Mouse (Mus musculus) spleen, embryonic (tissue): ENCODE results near the gene Ccdc24.

Experiments
- CTCF ChIA-PET: fragments of 350-600 bp; sonication (Branson Sonifier 250); formaldehyde crosslinking; loops from one replicate; lab custom pipeline; 2022; lab: Charles Lee

Ccdc24 gene

DNA sequence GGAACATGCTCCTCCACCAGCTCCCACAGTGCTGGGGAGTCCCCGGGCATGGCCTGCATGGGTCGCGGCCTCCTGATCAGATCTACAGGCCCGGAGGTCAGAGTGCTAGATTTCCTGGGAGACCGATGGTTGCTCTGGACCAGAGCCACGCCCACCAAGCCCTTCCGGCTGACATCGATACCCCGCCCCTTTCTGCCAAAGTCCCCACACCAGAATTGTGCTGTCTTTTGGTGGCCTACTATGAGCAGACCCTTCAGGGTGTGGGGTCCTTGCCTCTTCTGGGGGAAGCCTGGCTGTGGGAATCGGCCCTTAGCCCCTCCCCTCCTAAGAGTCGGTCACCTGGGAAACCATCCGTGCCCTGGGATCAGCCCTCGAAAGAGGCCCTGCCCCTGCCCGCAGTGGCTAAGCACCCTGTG, at the start of gene Ccdc24:
Gene Ccdc24, minus strand, starts transcription at position 87 of the 416 bp plus-strand sequence.
- CTCF ChIA-PET = no interaction called here

DNA sequence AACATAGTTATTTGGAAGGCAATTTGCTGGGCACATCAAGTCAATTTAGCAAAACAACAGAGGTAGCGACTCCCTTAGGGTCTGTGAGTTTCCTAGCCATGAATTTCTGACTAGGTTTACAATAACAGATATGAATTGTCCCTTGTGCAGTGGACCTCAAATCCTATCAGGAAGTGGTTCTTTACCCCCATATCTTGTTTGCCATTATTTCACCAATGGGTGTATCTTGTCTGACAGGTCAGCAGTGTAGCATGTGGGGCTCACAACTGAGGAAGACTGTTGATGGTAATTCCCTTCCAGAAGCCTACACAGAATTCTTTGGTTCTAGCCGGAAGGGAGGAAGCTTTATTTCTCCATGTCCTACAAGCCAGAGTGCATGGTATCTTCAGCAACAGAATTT, 49.0 kb upstream of the Ccdc24 start:
- CTCF ChIA-PET = interaction anchor here (0.7 kb wide), 1 partner anchor 1437 kb away, joined by 15 read pairs; no protein-coding TSS in a partner anchor

DNA sequence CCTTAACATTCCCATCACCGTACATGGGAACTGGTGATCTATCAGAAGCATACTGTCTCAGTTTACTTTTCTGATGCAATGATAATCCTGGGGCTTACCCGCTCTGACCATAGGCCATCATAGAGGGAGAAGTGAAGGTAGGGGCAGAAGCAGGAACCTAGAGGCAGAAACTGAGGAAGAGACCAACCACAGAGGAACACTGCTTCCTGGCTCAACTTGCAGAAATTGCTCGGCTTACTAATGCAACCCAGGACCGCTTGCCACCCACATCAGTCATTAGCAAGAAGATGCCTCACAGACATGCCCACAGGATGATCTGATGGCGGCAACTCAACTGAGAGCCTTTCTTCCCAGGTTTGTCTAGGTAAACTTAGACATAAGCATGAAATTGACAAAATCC, 46.4 kb upstream of the Ccdc24 start:
- CTCF ChIA-PET = no interaction called here

DNA sequence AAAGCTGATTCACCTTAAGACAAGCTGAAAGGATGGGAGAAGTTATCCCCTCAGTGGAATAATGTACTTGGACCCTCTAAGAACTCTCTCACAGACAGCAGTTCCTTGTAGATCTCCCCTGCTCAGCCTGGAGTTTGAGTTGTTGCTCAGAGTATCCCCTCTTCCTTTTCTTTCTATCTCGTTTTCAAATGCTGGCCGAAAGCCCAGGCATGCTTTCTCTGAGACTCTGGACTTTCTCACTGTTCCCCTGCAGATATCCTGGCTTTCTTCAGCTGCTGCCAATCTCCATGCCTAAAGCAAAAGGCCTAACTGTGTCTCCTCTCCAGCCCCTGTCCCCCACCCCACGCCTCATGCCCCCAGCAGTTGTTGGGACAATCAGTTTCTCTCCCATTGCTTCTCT, 45.9 kb upstream of the Ccdc24 start:
- CTCF ChIA-PET = no interaction called here

DNA sequence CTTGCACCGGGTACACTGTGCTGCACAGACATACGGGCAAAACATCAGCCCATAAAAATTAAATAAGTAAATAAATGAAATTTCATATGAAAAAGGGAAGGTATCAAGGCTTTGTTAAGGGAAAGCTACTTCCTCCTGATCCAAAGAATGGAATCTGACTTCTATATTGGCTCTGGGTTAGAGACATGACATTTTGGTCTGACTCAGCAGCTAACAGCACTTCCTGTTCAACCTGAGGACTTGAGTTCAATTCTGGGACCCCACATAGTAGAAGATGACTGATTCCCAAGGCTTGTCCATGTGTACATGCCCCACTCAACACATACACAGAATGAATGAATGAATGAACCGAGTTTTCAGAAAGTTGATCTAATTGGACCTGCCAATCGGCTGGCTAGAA, 45.5 kb upstream of the Ccdc24 start:
- CTCF ChIA-PET = no interaction called here

DNA sequence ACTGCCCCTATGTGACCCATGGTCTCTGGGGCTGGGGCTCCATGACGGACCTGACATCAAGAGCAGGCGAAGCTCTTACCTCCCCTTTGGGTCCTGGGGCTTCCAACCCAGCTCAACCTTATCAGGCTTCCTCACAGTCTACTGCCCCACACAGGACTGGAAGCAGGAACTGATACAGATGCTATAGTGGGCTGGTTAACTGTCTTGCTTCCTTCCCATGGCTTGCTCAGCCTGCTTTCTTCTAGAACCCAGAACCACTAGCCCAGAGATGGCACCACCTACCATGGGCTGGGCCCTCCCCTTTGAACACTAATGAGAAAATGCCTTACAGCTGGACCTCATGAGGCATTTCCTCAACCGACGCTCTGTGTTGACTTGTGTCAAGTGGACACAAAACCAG, 45.0 kb upstream of the Ccdc24 start:
- CTCF ChIA-PET = interaction anchor here (0.7 kb wide), 1 partner anchor 366 kb away, joined by 3 read pairs; no protein-coding TSS in a partner anchor

DNA sequence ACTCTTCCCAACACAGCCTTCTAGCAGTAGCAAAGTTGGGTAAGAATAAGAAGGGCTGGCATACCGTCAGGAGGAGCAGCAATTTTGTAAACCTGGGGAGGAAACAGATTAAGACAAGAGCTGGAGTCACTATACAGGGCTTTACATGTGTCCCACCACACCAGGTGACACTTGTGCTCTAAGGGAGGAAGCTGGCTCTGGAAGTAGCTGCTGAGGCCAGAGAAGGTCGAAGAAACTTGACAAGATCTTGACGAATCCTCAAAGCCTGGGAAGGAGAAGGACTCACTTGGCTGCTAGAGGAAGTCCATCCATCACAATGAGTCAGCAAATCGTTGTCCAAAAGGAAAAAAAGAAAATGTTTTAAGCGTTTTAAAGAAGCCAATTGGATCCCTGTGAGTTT, 44.0 kb upstream of the Ccdc24 start:
- CTCF ChIA-PET = interaction anchor here (1.4 kb wide), 1 partner anchor 14 kb away, joined by 3 read pairs; no protein-coding TSS in a partner anchor

DNA sequence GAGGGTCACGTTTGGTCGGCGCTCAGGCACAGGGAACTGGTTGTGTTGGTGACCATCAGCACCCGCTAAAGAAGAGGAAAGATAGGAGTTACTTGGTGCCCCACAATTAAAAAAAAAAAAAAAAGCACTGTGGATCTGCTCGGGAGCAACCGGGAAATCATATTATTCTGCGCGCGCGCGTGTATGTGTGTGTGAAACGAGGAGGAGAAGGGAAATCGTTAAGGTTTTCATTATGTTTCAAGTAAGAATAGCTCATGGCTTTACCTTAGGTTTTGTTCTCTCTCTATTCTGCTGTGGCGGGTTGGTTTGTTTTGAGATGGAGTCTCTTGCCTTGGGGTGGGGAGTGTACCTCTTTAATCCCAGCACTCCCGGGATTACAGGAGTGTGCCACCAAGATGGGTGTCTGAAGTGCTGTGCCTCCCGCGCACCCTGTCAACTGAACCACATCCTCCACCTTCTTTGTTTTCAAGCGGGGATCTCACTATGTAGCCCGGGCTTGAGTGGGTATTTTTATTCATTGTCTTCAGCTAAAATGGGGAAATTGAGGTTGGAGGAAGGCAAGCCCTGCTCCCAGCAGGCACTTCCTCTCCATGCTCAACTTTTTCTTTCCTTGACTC, 43.2 kb upstream of the Ccdc24 start:
- CTCF ChIA-PET = interaction anchor here (1.4 kb wide), 1 partner anchor 13 kb away, joined by 3 read pairs; no protein-coding TSS in a partner anchor

DNA sequence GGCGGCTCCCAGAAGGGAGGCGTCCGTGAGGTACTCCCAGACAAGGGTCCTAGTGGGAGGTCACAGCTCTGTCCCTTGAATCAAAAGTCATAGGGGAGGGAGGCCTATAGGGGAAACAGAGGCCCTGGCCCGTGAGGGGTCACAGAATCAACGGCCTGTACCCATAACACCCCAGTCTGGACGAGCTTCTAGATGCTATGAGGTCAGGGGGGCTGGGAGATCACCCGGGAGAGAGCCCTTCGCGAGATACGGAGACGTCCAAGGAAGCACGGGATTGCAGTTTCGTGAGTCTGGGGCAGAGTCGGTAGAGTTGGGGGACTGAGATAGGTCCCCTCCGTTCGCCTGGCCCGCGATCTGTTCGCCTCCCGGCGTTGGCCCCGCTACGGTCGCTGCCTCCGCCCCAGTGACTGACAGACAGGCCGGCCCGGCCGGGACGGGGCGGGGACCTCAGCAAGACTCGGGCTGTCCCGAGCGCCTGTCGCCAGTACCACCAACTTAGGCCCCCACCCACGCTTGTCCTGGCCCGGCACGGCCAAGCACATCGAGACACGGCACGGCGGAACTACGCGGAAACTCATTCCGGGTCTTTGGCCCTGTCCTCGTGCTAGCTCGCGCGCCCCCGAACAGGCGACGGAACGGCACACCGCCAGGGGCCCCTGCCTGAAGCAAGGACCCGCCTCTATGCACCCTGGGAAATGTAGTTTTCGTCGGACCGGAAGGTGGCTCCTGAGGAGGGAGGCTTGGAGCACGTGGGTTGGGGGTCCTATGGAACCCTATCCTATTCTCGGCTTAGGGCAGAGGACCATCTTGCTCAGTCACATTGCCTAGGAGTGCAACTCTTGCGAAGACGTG, 42.5 kb upstream of the Ccdc24 start, which contains the start of gene Ipo13:
Gene Ipo13, minus strand, starts transcription at position 409 of the 852 bp plus-strand sequence.
- CTCF ChIA-PET = interaction anchor here (0.6 to 1.4 kb wide), 2 partner anchors 11 to 55 kb away, joined by 3 read pairs; no protein-coding TSS in a partner anchor

DNA sequence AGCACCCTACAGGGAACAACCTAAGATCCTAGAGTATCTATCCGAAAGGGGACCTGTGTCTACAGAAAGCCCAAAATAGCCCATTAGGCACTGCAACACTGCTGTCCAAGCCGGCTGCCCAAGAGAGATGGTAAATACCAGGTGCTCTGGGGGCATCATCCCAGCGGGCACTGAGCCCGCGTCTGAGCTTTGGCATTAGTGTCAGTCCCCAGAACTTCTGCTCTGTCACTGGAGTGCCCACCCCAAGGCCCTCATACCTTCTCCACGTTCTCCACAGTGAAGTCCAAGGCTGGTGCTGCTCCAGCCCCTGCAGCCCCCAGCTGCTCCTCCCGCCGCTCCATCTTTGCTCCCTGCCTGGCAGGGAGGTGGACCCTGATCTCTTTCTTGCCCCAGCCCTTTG, 41.7 kb upstream of the Ccdc24 start:
- CTCF ChIA-PET = interaction anchor here (0.6 to 1.4 kb wide), 3 partner anchors 10 to 1086 kb away, joined by 3 to 5 read pairs (median 3); no protein-coding TSS in a partner anchor

DNA sequence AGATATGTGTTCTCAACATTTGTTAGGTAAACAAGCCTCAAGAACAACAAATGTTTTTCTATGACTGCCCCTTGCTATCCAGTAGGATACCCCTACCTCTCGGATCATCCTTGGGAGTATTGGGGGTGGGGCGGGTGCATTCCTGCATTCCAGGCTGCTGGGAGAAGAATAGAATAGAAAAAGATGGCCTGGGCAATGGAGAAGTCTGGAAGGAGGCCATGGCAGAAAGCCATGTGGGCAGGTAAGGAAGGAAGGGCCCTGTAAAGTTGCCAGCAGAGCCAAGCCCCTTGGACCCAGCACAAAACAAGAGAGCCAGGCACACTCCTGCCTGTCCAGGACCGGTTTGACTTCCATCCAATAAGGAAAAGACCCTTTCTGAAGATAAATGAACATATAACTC, 41.1 kb upstream of the Ccdc24 start:
- CTCF ChIA-PET = interaction anchor here (0.7 kb wide), 1 partner anchor 1085 kb away, joined by 5 read pairs; no protein-coding TSS in a partner anchor

DNA sequence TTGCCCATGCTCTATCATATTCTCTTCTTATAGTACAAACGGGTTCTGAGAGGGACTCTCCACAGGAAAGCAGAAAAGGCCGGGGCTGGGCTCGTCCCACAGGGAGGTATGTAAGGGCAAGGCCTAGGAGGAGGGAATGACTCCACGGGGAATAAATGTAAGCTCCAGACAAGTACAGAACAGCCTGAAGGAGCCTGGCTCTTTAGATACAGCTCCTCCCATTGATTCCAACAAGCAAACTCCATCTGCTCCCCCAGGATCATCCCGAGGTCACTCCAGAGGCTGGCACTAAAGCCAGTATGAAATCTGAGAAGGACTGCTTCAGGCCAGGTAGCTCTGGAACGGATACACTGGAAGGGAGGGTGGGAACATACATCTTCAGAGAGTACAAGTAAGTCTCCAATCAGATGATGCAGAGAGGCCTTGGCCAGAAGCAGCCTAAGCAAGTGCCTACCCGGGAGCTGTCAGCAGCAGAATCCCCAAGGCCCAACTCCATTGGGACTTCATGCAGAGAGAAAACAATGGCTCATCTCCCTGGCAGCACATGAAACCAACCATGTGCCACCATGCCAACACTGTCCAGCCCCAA, 40.4 kb upstream of the Ccdc24 start:
- CTCF ChIA-PET = no interaction called here

DNA sequence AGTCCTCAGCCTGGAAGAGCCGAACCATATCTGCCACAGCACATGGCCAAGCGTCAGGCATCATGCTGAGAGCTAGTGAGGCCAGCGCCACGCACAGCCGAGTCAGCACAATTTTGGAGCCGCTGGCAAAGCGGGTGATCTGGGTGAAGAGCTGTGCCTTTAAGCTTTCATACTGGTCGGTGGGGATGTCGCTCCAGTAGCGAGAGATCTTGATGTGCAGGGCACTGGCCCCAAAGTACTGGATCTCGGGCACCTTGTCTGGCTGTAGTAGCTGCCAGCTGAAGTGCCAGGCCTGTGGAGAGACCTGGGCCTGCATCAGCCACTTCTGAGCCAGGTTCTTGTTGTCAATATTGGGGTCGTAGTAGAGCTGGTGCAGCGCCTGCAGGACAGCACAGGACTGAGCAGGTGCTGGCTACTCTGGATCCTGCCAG, 39.8 kb upstream of the Ccdc24 start:
- CTCF ChIA-PET = no interaction called here

DNA sequence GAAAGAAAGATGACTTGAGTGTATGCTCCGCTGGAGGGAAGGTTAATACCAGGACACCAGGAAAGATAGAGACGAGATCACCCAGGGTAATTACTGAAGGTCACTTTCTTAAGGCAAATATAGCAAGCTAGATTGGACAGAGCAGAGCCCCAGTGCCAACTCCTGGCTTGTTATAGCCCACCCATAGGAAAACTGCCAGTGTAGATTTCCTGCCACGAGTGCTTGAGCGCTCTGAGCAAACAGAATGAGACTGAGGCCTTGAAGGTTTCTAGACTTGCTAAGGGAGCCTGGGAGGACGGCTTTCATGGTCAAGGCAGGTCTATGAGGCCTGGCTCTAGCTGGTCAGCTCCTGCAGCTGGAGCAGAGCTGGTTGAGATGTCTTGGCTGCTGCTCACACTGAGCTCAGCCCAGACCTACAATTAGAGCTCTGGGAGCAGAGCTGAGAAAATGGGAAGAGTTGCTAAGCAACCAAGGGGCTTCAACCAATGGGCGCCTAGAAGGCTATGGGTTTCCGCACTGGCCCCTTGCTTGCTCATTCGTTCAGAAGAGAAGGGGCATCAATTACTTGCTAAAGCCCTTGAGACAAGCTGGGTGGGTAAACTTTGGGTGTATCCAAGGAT, 36.6 kb upstream of the Ccdc24 start:
- CTCF ChIA-PET = no interaction called here

DNA sequence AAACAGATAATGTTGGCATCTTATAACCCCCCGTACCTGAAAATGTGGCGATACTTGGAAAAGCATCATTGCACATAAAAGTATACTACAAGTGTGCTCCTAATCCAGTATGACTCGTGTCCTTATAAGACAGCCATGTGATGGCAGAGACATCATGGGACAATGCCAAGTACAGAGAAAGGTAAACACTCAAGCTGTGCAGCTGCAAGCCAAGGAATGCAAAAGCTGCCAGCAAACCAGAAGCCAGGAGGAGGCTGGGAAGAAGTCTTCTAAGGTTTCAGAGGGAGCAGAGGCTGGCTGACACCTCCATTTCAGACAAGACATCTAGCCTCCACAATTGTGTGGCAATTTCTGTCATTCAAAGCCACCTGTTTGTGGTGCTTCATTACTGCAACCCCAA, 33.8 kb upstream of the Ccdc24 start:
- CTCF ChIA-PET = no interaction called here

DNA sequence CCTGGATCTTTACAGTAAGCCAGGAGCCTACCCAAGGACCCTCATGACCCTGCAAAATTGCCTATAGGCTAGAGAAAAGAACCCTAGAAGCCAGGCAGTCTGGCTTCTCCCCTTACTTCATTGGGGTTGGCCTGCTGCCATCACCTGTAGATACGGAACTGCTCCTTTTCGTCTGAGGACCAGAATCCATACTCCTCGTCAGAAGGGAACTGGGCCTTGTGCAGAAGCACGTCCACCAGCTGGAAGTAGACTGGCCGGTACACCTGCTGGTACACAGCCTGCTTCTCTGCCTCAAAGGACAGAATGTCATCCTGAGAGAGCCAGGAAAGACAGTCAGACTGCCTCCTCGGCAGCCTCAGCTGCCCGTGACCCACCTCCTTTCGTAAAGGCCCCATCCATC, 32.4 kb upstream of the Ccdc24 start:
- CTCF ChIA-PET = no interaction called here

DNA sequence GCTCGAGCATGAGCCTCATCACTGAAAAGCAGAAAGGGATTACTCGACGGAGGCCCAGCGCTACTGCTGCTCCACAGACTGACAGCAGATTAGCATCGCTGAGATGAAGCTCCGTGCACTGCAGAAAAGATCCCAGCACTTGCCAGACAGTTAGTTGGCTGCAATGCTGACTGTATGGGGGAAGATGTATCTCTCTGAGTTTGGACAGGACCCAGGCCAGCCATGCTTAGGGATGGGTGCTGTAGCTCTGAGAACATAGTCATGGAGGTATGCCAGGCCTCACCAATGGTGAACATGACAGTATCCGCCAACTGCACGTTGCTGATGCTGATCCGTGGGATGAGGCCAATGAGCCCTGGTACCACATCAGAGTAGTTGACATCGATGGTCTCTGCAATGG, 31.7 kb upstream of the Ccdc24 start:
- CTCF ChIA-PET = interaction anchor here (0.8 kb wide), 1 partner anchor 10 kb away, joined by 3 read pairs; the partner anchor contains the start of gene Ipo13

DNA sequence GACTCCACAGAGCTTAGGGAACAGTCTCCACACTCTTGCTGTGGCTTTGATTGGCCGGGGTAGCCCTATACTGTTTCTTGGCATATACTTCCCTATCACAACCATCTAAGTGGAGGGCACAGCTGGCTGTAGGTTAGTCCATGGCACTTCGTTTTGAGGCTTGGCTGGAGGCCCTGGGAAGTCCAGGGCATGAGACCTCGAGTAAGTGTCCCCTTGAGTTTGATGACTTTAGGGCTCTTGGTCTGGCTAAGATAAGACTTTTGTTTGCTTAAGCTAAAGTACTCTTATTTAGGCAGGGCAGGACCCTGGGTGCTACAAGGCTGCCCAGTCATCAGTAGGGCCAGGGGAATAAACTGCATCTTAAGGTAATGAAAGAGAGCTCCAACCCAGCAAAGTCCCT, 25.8 kb upstream of the Ccdc24 start:
- CTCF ChIA-PET = no interaction called here

DNA sequence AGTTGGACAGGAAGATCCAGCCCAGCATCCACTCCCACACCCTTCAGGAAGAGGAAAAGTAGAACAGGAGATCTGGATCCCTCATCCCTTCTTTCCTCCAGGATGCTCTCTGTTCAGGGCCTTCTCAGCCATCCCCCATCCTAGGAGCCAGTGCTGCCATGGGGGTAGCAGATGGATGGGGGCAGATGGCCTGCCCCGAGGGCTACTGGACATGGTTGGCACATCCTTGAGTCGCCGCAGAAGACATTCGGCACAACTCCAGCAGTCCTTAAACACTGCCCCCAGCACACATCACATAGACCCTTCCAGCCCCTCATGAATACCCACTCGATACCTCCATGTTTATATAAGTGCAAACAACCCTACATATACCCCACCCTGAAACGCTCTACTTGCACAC, 23.7 kb upstream of the Ccdc24 start:
- CTCF ChIA-PET = no interaction called here

DNA sequence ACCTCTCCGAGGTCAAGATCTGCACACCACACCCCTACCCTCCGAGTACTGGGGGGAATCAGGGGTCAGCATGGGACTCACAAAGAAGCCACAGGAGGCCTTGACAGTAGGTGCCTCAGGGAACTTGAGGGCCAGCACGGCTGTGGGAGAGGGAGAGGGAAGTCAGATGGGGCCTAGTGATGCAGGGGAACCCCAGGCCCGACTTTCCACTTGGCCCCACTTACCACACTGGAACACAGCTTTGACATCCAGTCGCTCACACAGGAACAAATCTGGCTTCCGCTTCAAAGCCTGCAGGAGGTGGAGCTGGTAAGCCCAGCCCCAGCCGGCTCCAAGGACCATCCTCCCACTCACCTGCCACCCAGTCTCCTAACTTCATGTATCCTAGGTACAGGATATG, 23.0 kb upstream of the Ccdc24 start:
- CTCF ChIA-PET = no interaction called here

DNA sequence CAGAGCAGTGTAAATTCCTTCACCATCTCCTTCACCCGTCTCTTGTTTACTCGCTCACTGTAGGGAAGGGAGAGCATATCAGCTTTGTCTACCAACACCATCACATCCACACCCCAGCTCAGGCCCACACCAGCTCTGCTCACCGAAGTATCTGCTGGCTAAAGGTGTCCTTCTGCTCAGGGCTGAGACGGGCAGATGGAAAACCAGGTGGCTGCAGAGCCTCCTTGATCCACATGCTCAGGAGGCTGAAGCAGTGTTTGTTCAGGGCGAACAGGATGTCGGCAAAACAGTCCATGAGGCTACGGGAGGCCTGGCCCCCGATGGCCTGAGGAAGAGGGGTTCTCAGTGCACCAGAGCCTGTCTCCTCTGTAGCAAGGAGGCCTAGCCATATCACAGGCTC, 22.2 kb upstream of the Ccdc24 start:
- CTCF ChIA-PET = no interaction called here

DNA sequence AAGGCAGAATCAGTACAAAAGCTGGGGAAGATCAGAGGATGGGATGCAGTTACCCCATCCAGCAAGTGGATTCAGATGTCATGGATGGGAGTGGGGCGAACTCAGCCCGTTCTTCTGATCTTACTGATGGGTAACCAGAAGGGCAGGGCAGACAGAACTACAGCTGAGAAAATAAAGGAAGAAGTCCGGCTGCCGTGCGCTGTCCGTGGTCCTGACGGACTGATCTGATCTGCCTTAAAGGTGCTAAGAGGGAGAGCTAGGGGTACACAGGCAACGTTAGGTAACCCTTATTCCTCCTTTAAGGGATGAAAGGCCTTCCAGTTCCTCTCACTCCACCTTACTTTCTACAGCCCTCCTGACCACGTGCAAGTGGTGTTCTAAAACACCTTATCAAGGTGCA, 21.0 kb upstream of the Ccdc24 start:
- CTCF ChIA-PET = no interaction called here
